Mouse (Mus musculus) adrenal gland, adult 2 months (tissue): ENCODE results near the gene Nyap2. TPM values are rescaled to one million over a fixed set of nuclear protein-coding genes. Genes with fewer than 3 reads are reported as not detected.

Source experiments
- DNase-seq: peaks from one replicate; pipeline ENCODE4 v3.0.0; 2021
- long read RNA-seq: library from polyadenylated mRNA; stranded (forward); transcript quantifications from one replicate; pipeline ENCODE4 v2.0.0, GENCODE M21; 2021
- polyA plus RNA-seq: library from polyadenylated mRNA; depleted of rRNA; stranded (reverse); fragments of >200 nt; gene quantifications from 2 replicates; pipeline ENCODE4 v1.2.3, GENCODE M21; 2012; rRNA removed
- total RNA-seq, 2 experiments: library from RNA; stranded (reverse); gene quantifications; 2 replicates each; pipeline ENCODE4 v1.2.3; 2021

Nyap2 gene
- 1 to 10 TPM; 1.7 to 1.8 TPM for total RNA-seq
- polyA plus RNA-seq: 0.12 and 0.15 TPM in 2 replicates
- long read RNA-seq: 0 reads

DNA sequence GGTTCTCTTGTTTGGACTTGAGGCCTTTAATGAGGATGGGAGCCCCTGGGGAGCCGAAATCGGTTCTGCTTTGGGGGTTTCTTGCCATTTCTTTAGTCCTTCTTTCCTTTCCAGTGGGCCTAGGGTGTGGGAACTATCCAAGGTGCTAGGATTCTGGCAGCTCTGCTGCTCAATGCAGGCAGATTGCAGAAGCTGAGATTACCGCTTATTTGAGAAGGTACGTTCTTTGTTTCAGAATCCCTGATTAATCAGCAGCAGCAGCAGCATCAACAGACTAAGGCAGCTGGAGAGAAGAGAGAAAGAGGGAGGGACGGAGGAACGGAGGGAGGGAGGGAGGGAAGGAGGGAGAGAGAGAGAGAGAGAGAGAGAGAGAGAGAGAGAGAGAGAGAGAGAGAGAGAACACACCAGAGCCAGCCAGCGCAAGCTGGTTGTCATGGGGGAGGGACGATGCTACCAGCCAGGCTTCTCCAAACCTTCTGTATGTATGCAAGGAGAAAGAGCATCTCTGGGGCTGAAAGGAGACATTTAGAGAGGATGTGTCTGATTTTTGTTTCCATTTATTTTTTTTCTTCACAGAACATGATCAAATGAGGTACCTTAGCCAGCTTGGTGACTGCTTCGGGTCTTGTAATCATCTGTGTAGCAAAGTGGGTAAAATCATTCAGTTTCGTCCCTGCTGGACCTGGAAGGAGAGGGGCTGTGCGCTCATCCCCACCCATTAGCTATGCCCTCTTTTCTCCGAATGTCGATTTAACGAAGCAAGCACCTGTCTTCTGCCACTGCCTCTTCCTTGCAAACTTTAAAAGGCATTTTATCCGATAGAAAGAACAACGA is at the start of gene Nyap2:
Gene Nyap2, plus strand, starts transcription at position 120 of the 834 bp plus-strand sequence.
- no peak for DNase-seq

GRCm38 (mm10) chr1:81042907-81043868 is 33.6 kb upstream of the Nyap2 start:
- DNase-seq: no peak

DNA sequence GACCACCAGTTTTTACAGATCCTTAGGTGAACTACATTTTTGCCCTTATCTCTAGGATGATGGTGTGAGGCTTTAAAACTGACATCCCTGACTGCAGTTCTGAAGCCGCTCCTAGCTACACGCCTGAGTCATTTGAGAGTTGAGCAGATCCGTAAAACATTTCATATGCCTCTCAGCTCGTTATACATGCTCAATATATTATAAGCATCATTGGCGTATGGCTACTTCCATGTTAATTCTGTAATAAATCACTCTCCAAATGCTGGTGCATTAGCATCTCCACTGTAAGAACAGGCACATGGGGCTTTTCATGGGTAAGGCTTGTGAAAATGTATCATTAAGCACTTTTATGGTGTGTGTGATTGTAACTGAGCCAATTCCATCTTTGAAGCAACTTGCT is 18.4 kb upstream of the Nyap2 start:
- DNase-seq: no peak

DNA sequence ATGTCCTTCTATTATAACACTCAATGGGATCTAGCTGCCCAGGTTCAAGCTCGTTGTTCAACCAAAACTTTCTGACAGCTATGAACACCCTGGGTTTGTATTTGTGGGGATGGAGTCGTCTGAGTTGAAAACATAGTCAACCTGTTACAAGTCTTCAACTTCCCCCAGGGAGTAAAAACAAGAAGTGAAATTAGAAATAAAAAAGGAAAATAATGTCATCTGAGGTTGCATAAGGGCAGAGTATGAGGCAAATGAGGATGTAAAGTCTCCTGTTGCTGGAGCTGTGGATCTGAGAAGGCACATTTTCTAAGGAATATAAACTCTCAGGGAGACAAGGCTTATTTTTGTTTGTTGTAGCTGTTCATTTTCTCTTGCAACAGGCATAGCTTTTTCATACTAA is 17.9 kb upstream of the Nyap2 start:
- DNase-seq: no peak

DNA sequence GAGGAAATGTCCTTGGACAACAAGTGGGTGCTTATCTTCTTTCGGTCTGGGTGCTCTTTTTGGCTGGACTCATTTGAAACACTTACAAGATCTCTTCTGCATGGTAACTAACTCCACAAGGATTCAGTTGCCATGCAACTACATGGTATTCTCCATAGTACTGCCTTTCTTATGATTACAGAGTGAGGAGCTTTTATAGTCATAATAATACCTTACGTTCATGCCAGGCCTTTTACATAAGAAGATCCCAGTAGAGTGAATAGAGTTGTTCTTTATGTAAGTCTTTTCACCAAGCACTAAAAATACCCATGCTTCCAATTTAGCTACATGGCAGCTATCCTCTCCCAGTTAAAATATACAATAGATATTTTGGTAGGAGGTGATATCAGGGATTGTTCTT is 13.9 kb upstream of the Nyap2 start:
- DNase-seq: no peak

GRCm38 (mm10) chr1:81076259-81076658 is 491 bp upstream of the Nyap2 start:
- peak; percentile 5 for DNase-seq

- no peak for DNase-seq
These were observed 1.0 kb downstream of the Nyap2 start for GRCm38 (mm10) chr1:81077665-81078314.

DNA sequence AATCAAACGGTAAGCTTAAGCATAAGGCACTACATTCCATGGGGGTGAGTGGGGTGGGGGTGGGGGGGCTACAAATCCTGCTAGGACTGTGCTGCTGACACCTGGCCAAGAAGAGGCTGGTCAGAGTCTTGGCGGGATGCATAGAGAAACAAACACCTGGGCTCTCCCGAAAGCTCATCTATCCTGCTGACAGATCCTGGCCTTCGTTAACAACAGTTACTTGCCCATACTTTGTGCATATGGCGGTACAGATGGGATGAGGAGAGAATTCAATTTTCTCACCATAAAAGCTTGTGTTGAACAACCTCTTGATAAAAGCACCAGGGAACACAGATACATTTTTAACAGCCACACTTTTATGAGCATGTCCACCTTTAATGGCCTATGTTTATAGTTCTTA is 10.7 kb downstream of the Nyap2 start:
- DNase-seq: no peak

DNA sequence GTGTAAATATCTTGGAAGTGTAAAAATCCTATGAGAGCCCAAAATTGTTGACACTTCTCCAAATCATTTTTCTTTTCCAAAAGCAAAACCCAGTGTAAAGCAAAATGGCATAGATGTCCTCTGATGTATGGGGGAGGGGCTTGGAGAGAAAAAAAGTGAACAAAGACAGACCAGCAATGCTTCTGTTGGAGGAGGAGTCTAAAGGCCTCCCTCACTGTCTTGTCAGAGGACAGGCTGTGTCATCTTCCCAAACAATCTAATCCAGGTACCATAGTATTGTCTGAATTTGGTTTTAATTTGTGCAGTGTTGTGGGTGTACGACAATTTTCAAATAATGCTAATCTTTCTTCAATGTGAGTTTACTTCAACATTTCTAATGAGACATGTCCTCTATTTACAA is 13.7 kb downstream of the Nyap2 start:
- no peak for DNase-seq

GRCm38 (mm10) chr1:81090979-81091378 is 14.2 kb downstream of the Nyap2 start:
- DNase-seq: no peak

- DNase-seq: no peak
These were observed 15.3 kb downstream of the Nyap2 start for GRCm38 (mm10) chr1:81092056-81092455.

- DNase-seq: no peak
These were observed 16.1 kb downstream of the Nyap2 start for GRCm38 (mm10) chr1:81092886-81093285.

GRCm38 (mm10) chr1:81098950-81099349 is 22.2 kb downstream of the Nyap2 start:
- no peak for DNase-seq

- DNase-seq: no peak
These were observed 25.0 kb downstream of the Nyap2 start for GRCm38 (mm10) chr1:81101749-81102148.

DNA sequence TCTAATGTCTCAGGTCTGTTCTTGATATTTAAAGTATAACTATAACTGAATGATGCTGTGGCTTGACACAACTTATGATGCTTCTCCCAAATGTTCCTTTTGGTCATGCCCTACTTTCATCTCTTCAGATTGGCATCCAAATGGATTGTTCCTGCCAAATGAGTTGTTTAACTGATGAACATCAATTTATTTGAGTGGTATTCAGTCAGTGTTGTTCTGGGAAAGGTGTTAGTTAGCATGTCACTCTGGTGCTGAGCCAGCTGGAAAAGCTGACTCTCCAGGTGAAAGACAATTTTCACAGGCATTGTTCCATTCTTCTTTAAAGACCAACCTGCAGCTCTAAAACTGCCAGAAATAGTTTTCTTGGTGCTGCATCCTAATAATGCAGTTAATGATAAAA is 43.0 kb downstream of the Nyap2 start:
- no peak for DNase-seq

DNA sequence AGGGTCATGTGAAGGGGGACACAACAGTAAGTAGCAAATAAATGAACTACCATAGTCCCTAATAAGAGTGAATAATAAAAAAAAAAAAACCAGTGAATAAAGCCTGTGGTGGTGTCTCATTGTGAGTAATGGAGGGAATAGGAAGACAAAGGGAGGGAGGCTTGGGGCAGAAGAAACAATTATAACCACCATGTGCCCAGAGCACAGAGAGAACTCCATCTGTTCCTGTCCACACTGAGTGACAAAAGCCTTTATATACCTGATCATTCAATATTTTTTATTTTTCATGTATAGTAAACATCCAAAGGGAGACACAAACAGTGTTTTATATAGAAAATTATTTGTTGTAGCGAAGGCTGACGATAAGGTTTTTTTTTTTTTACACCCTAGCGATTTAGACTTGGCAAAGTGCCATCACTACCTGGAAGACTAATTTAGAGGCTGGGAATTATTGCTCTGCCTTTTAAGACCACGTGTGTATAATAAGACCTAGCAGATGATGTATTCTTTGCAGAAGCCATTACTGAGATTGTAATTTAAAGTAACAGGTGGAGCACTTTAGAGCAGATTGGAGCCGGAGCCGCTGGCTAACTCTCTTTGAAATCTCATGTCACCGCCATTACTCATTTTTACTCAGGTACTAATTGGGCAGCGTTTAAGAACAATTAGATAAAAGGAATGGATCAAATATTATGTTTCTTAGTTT is 55.4 kb downstream of the Nyap2 start:
- no peak for DNase-seq

DNA sequence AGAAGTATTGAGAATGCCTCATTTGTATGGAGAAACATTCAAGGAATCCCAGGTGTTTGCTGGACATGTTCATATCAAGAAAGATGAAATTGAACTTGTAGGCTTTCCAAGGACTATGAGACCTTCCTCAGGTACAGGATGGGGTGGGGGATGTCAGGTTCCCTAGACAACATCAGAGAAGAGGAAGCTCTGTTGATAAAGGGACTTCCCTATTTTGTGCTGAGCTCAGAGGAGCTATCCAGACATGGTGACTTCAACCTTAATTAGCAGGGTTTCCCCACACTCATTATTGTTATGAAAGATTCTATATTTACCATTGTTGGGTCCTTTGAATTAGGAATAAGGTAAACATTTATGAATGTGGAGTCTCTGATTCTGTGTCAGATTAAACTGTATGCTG is 67.1 kb downstream of the Nyap2 start:
- DNase-seq: no peak

- no peak for DNase-seq
These were observed 68.8 kb downstream of the Nyap2 start for GRCm38 (mm10) chr1:81145576-81145975.

DNA sequence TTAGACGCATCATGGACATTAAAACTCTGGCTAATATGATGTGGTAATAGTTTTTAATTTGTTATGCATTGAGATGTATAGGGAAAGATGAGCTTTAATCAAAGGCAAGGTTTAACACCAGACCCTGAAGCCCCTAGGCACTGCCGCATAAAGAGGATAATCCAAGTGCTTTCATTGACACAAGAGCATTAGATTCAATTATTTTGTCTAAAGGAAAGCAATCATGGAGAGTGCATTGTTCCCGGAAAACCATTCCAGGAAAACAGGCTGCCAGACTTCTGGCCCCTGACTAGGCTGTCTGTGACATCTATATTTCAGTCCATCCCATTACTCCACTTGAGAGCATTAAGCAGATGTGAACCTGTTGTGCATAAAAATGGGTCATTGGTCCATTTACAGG is 92.5 kb downstream of the Nyap2 start:
- no peak for DNase-seq

DNA sequence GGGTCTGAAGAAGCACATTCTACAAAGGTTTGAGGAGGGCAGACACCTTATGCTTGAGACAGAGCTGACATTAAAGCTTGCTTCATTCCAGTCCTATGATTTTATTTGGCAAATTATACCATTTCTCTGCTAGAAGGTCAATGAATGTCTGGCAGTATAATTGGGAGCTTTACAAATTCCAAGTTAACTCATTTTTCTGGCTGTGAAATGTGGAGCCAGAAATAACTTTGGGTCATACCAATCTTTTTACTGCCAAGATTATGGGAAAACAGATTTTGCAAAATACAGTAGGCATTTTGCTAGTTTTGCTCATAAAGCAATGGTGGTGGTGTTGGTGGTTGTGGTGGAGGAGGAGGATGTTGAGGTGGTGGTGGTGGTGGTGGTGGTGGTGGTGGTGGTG is 96.0 kb downstream of the Nyap2 start:
- no peak for DNase-seq

DNA sequence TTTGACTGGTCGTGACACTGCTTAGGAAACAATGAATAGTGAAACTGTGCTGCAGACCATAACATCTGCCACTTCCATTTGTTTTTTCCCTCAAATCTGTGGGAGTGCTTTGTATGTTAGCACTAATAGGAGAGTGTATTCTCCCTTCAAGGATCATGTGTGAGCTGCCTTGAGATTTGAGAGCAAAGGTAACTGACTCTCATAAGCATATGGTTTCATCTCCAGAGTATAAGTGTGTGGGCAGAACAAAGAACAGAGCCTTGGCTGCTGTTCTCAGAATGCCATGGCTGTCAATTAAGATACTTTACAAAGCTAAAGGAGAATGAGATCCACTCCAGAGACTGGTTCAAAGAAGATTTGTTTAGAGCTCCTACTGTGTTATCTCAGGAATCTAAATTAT is 96.6 kb downstream of the Nyap2 start:
- DNase-seq: no peak

- DNase-seq: no peak
These were observed 103.0 kb downstream of the Nyap2 start for GRCm38 (mm10) chr1:81179725-81180124.
